Mouse (Mus musculus): ENCODE data around the gene F13a1. TPM values are rescaled to one million over a fixed set of nuclear protein-coding genes. Genes with fewer than 3 reads are reported as not detected.

F13a1 gene
- total and polyA plus RNA-seq, 3 experiments: not detected

DNA sequence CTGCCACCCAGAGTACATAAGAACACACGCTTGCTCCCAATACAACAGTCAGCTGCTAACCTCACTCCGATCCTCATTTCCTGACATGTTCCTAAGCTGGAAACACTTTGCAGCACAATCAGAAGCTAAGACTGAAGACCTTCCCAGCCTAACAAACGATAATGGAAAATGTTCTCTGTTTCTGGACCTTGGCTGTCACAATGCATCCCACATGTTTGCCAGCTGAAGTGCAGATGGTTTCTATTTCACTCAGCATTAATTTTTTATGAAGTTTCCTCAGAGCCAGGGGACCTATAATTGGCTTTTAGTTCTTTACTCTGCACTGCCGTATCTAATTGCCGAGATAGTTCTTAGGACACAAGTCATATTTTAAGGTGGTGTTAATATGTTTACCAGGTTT is 10.8 kb upstream of the F13a1 start (continued):
- no peak for TF ChIP-seq TCF12 (IDR thresholded peaks at IDR 0.05; ENCODE audit: low read depth, low read length)
- no peak for TF ChIP-seq KAT2A (conservative IDR thresholded peaks at IDR 0.05; ENCODE audit: low read depth, low read length)
- TF ChIP-seq POLR2AphosphoS2 (IDR thresholded peaks at IDR 0.05; ENCODE audit: low read length): no peak
- no peak for TF ChIP-seq ZNF384 (IDR thresholded peaks at IDR 0.05; ENCODE audit: low read depth, low read length)

DNA sequence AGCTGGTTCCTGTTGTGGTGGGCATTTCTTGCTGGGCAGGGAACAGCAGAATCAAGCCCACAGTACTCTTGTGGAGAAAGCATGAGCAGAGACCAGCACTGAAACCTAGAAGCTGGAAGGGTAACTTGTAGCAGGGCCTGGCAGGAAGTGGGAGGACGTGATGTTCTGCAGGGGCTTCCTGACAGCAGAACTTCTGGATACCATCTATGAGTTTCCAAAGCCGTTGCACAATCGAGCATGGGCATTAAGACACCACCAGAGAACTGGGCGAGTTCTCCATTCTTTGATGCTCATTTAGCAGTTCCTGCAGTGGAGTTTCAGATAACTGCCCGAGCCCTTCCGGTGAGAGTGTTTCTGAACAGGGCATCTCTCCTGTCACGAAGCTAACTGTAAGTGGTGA is 6.6 kb upstream of the F13a1 start:
- Histone ChIP-seq H3K4me1 (ENCODE audit: control insufficient read depth in 1 of 2, insufficient read depth in 2 of 2, low read length in 2 of 2) (no peaks in the 10 kb centered on the region), H3K4me3 (ENCODE audit: control insufficient read depth in 1 of 2, insufficient read depth in 1 of 2, low read depth in 2 of 2, low read length in 2 of 2) (no peak overlapping the region), H3K9ac (ENCODE audit: control insufficient read depth, low read depth, low read length, poor library complexity, severe bottlenecking) (no peak overlapping the region), H3K36me3 (ENCODE audit: control insufficient read depth in 1 of 2, insufficient read depth in 2 of 2, low read length in 2 of 2) (no peaks in the 10 kb centered on the region), H3K79me2 (ENCODE audit: control insufficient read depth, insufficient read depth, low read length, poor library complexity) (no peaks in the 10 kb centered on the region), H3K27ac (ENCODE audit: control insufficient read depth, low read depth, low read length) (no peak overlapping the region), H3K9me3 (replicated peaks; ENCODE audit: insufficient read depth, low read length) (no peaks in the 10 kb centered on the region), H3K27me3 (ENCODE audit: control insufficient read depth in 1 of 2, insufficient read depth in 2 of 2, low read length in 2 of 2) (no peaks in the 10 kb centered on the region)
- no peak for TF ChIP-seq POLR2A (IDR thresholded peaks at IDR 0.05; ENCODE audit: control insufficient read depth in 1 of 2, insufficient read depth in 1 of 2, low read depth in 1 of 2, low read length in 2 of 2, poor library complexity in 1 of 2)
- TF ChIP-seq TCF12 (IDR thresholded peaks at IDR 0.05; ENCODE audit: low read depth, low read length): no peak
- no peak for TF ChIP-seq E2F4 (IDR thresholded peaks at IDR 0.05; ENCODE audit: borderline replicate concordance, low read depth, low read length)
- TF ChIP-seq ZMIZ1 (IDR thresholded peaks at IDR 0.05; ENCODE audit: low read depth, low read length): no peak
- TF ChIP-seq ELF1 (IDR thresholded peaks at IDR 0.05; ENCODE audit: low read depth, low read length): no peak
- TF ChIP-seq MYB (IDR thresholded peaks at IDR 0.05; ENCODE audit: low read depth, low read length): no peak
- no peak for TF ChIP-seq NELFE (IDR thresholded peaks at IDR 0.05; ENCODE audit: low read depth, low read length)
- no peak for TF ChIP-seq POLR2AphosphoS5 (IDR thresholded peaks at IDR 0.05; ENCODE audit: borderline replicate concordance, low read depth, low read length)
- TF ChIP-seq USF1 (IDR thresholded peaks at IDR 0.05; ENCODE audit: low read depth, low read length): no peak
- no peak for TF ChIP-seq RCOR1 (IDR thresholded peaks at IDR 0.05; ENCODE audit: low read depth, low read length)
- no peak for TF ChIP-seq MAX (IDR thresholded peaks at IDR 0.05; ENCODE audit: low read length)
- no peak for TF ChIP-seq MAFK (IDR thresholded peaks at IDR 0.05; ENCODE audit: borderline replicate concordance, low read depth, low read length)
- no peak for TF ChIP-seq CHD2 (IDR thresholded peaks at IDR 0.05; ENCODE audit: low read length)
- no peak for TF ChIP-seq SMC3 (IDR thresholded peaks at IDR 0.05; ENCODE audit: low read depth, low read length)
- no peak for TF ChIP-seq HCFC1 (IDR thresholded peaks at IDR 0.05; ENCODE audit: low read depth, low read length)
- no peak for DNase-seq (ENCODE audit: low read depth, low spot score)

DNA sequence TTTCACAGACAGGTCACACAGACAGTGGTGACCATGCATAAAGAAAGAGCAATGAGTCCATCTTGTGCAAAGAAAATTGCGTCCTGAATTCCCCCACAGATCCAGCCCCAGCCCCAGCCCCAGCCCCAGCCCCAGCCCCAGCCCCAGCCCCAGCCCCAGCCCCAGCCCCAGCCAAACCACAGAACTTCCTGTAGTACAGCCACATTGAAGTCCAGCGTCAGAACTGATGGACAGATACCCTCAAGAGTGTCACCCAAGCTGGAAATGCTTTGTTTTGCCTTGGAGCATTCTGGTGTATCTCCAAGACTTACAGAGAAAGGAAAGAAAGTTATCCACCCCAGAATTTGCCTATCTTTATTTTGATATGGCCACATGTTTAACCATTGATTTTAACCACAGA is 413 bp downstream of the F13a1 start:
- Histone ChIP-seq H3K9ac (ENCODE audit: control insufficient read depth, low read depth, low read length, poor library complexity, severe bottlenecking) (no peak overlapping the region), H3K27ac (ENCODE audit: control insufficient read depth, low read depth, low read length) (no peak overlapping the region), H3K4me1 (ENCODE audit: control insufficient read depth in 1 of 2, insufficient read depth in 2 of 2, low read length in 2 of 2) (no peaks in the 10 kb centered on the region), H3K4me3 (ENCODE audit: control insufficient read depth in 1 of 2, insufficient read depth in 1 of 2, low read depth in 2 of 2, low read length in 2 of 2) (no peak overlapping the region), H3K79me2 (ENCODE audit: control insufficient read depth, insufficient read depth, low read length, poor library complexity) (no peaks in the 10 kb centered on the region), H3K36me3 (ENCODE audit: control insufficient read depth in 1 of 2, insufficient read depth in 2 of 2, low read length in 2 of 2) (no peaks in the 10 kb centered on the region), H3K27me3 (ENCODE audit: control insufficient read depth in 1 of 2, insufficient read depth in 2 of 2, low read length in 2 of 2) (no peaks in the 10 kb centered on the region), H3K9me3 (replicated peaks; ENCODE audit: insufficient read depth, low read length) (no peaks in the 10 kb centered on the region)
- no peak for TF ChIP-seq ETS1 (IDR thresholded peaks at IDR 0.05; ENCODE audit: low read depth, low read length)
- no peak for TF ChIP-seq HCFC1 (IDR thresholded peaks at IDR 0.05; ENCODE audit: low read depth, low read length)
- no peak for TF ChIP-seq BHLHE40 (IDR thresholded peaks at IDR 0.05; ENCODE audit: borderline replicate concordance, low read depth, low read length)
- TF ChIP-seq CTCF (IDR thresholded peaks at IDR 0.05 in 2 of 3, conservative IDR thresholded peaks at IDR 0.05 in 1 of 3; ENCODE audit: control insufficient read depth in 1 of 3, insufficient read depth in 1 of 3, low read depth in 2 of 3, low read length in 3 of 3, poor library complexity in 1 of 3, severe bottlenecking in 1 of 3): no peak
- TF ChIP-seq POLR2AphosphoS2 (IDR thresholded peaks at IDR 0.05; ENCODE audit: low read length): no peak
- TF ChIP-seq TCF12 (IDR thresholded peaks at IDR 0.05; ENCODE audit: low read depth, low read length): no peak
- no peak for TF ChIP-seq CHD2 (IDR thresholded peaks at IDR 0.05; ENCODE audit: low read length)
- no peak for TF ChIP-seq UBTF (IDR thresholded peaks at IDR 0.05; ENCODE audit: borderline replicate concordance, insufficient read depth, low read depth, low read length)
- no peak for TF ChIP-seq MYC (IDR thresholded peaks at IDR 0.05; ENCODE audit: low read depth, low read length)
- no peak for TF ChIP-seq ZNF384 (IDR thresholded peaks at IDR 0.05; ENCODE audit: low read depth, low read length)
- TF ChIP-seq ZMIZ1 (IDR thresholded peaks at IDR 0.05; ENCODE audit: low read depth, low read length): no peak
- no peak for DNase-seq (ENCODE audit: low read depth, low spot score)
